Mouse (Mus musculus) spleen, adult 2 months (tissue): ENCODE data around the gene Abtb1. TPM values are rescaled to one million over a fixed set of nuclear protein-coding genes. Genes with fewer than 3 reads are reported as not detected.

Experiments
- DNase-seq, 2 experiments: peaks; one replicate each; pipeline versions ENCODE4 v3.0.0 to v3.0.0-alpha.2; 2012 to 2021; ENCODE audit warnings: low spot score in 2 of 2, low read depth in 1 of 2
- H3K27ac ChIP-seq: fragments of 200-500 bp; 2 replicates; pipeline ENCODE4 v1.5.1; 2012; ENCODE audit warnings: low read length, inconsistent platforms; ENCODE audit not compliant: insufficient read depth
- H3K27me3 ChIP-seq: fragments of 200-500 bp; 2 replicates; pipeline ENCODE4 v1.6.1; 2012; ENCODE audit warnings: mild to moderate bottlenecking, moderate library complexity, low read length, inconsistent platforms; ENCODE audit not compliant: control insufficient read depth, insufficient read depth
- H3K36me3 ChIP-seq: fragments of 200-500 bp; 2 replicates; pipeline ENCODE4 v1.6.1; 2012; ENCODE audit warnings: mild to moderate bottlenecking, low read length, inconsistent platforms; ENCODE audit not compliant: control insufficient read depth, insufficient read depth
- H3K4me1 ChIP-seq: fragments of 200-500 bp; 2 replicates; pipeline ENCODE4 v1.6.1; 2011; ENCODE audit warnings: inconsistent platforms; ENCODE audit not compliant: control insufficient read depth, insufficient read depth, insufficient read length
- H3K4me3 ChIP-seq: fragments of 200-500 bp; 2 replicates; pipeline ENCODE4 v1.5.1; 2011; ENCODE audit warnings: mild to moderate bottlenecking, inconsistent platforms; ENCODE audit not compliant: insufficient read depth, insufficient read length; ENCODE audit errors: extremely low read depth
- CTCF ChIP-seq: fragments of 200-500 bp; IDR thresholded peaks from 2 replicates; pipeline ENCODE4 v1.5.1; 2011; ENCODE audit warnings: mild to moderate bottlenecking, inconsistent platforms; ENCODE audit not compliant: insufficient read depth, insufficient read length, insufficient replicate concordance; ENCODE audit errors: extremely low read depth
- POLR2A ChIP-seq: fragments of 200-500 bp; IDR thresholded peaks from 2 replicates; pipeline ENCODE4 v1.6.1; 2011; ENCODE audit warnings: low read depth, low read length, inconsistent platforms
- WGBS: fragments of 180-500 bp; shearing (Covaris S2); methylation state at CpG from one replicate; pipeline ENCODE4 v1.1.7; 2018; 5-methylcytosine and 5-hydroxymethylcytosine counted together
- polyA plus RNA-seq: library from polyadenylated mRNA; depleted of rRNA; stranded (reverse); fragments of >200 nt; gene quantifications from 2 replicates; pipeline ENCODE4 v1.2.3, GENCODE M21; 2012

The Abtb1 gene
- polyA plus RNA-seq, 1 experiment: 80.8 TPM

DNA sequence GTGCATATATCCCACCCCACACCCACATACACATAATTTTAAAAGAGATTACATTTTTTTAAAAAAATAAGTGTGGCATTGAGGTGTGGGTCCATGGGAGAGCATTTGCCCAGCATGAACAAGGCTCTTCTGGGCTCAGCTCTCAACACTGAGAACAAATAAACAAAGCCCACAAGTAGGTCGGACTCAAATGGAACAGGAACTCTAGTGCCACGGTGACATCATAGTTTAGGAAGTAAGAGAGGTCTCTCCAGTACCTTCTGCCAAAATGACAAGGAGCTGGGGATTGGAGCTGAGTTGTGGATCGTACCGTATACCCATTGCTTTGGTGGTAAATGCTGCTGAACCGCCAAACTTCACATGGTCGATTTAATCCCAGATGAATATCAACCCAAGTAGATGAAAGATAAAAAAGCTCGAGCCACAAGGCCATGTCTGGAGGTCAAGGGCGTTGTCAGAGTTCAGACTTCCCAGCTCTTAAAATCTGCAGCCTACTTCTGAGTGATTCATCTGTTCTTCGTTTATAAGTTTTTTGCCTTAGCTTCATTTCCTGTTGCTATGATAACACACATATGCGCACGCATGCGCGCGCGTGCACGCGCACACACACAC is 36.7 kb downstream of the Abtb1 start:
- no peak for DNase-seq
- Histone ChIP-seq H3K27ac (no peak overlapping the region), H3K36me3 (no peaks in the 10 kb centered on the region), H3K4me3 (no peak overlapping the region), H3K4me1 (no peaks in the 10 kb centered on the region; the same call in 1 of the 2 replicates), H3K27me3 (no peaks in the 10 kb centered on the region)
- TF ChIP-seq CTCF: no peak
- no peak for TF ChIP-seq POLR2A
- WGBS: 85% methylated on average over 17 of the region's 17 CpGs

DNA sequence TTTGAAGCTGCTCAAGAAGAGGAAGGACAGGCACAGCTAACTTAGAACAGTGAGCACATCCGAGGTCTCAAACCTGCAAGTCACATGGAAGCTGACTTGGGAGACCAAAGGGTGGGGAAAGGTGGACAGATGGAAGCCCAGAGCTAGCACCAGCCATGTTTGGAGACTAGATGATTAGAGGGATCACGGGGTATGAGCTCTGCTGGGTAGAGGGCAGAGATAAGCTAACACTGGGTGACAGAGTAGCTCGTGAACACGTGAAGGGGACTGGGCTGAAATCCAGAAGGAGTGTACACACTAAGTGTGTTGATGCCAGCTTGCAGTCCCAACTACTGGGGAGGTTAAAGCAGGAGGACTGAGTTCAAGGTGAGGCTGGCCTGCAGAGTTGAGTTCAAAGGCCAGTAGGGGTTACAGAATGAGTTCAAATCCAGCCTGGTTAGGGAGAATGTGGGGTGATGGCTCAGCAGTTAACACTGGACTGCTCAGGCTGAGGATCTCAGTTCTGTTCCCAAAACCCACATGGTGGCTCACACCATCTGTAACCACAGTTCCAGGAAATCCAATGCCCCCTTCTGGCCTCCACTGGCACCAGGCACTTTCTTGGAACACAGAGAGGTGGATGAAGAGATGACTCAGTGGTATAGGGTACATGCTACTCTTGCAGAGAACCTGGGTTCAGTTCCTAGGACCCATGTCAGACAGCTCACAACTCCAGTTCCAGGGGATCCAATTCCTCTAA is 37.7 kb downstream of the Abtb1 start:
- Histone ChIP-seq H3K27ac (no peak overlapping the region), H3K27me3 (no peaks in the 10 kb centered on the region), H3K36me3 (no peaks in the 10 kb centered on the region), H3K4me1 (no peaks in the 10 kb centered on the region), H3K4me3 (no peak overlapping the region)
- no peak for DNase-seq
- WGBS: 75% methylated on average over 4 of the region's 4 CpGs
- TF ChIP-seq CTCF (no peak), POLR2A (no peak)

DNA sequence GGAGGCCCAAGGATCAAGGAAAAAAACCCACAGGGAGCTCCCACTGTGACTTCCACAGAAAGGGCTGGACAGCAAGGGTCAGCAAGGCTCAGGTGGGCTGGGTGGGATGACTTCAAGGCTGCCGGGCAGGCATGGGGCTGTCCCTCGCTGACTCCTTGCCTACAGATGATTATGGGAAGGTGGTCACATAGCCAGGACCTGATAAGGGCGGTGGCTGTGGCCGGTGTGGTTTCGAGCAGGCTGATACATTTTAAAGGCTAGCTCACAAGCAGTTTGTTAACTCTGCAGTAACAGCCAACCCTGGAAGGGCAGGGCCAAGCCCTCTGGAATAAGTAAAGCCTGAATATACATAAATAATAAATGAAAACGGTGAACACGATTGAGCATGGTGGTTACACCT is 38.7 kb downstream of the Abtb1 start:
- DNase-seq: no peak
- no peak for TF ChIP-seq CTCF
- TF ChIP-seq POLR2A: no peak
- Histone ChIP-seq H3K4me3 (no peak overlapping the region), H3K27ac (no peak overlapping the region; the same call in 1 of the 2 replicates), H3K36me3 (no peaks in the 10 kb centered on the region), H3K4me1 (no peaks in the 10 kb centered on the region), H3K27me3 (no peaks in the 10 kb centered on the region)
- 77% methylated on average over 7 of the region's 7 CpGs for WGBS

DNA sequence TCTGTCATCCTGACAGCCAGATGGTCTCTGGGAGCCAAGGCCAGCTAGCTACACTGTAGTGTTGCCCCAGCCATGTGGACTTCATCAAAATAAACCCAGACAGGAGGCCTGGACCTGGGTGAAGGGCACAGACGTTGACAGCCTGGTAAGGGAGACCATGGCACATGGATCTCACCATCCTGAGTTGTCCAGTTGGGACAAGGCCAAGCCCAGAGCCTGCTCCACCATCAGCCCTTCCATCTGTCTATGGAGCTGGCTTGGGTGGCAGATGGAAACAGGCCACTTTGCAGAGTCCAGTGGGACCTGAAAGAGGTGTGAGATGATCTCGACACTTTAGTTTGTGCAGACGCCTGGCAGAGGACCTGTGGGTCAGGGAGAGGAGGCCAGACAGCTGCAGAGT is 41.0 kb downstream of the Abtb1 start:
- 58% methylated on average over 3 of the region's 3 CpGs for WGBS
- Histone ChIP-seq H3K27ac (no peak overlapping the region), H3K4me3 (no peak overlapping the region), H3K36me3 (no peaks in the 10 kb centered on the region), H3K4me1 (no peaks in the 10 kb centered on the region), H3K27me3 (no peaks in the 10 kb centered on the region)
- no peak for DNase-seq
- TF ChIP-seq POLR2A (no peak), CTCF (no peak)

DNA sequence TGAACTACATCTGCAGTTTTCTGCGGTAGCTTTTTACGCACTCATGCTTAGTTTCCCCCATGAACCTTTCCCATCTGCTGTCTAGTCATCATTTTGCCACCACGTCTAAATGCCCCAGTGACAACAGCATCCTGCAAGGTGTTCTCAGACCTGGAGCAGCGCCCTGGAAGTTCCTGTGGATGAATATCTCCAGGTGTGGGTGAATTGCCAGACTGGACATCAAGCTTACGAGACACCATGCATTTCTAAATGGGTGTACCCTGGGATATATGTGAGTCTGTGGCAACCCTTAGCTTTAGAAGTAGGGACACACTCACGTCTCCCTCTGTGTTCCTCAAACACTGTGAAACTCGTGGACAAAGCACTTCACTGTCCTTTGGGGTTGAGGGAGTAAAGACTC is 41.6 kb downstream of the Abtb1 start:
- H3K4me1 ChIP-seq: no peaks in the 10 kb centered on the region
- H3K36me3 ChIP-seq: no peaks in the 10 kb centered on the region
- no peak overlapping the region for H3K4me3 ChIP-seq
- no peak for TF ChIP-seq POLR2A
- TF ChIP-seq CTCF: no peak
- no peak overlapping the region for H3K27ac ChIP-seq
- WGBS: 78% methylated on average over 7 of the region's 7 CpGs
- H3K27me3 ChIP-seq: no peaks in the 10 kb centered on the region
- no peak for DNase-seq

DNA sequence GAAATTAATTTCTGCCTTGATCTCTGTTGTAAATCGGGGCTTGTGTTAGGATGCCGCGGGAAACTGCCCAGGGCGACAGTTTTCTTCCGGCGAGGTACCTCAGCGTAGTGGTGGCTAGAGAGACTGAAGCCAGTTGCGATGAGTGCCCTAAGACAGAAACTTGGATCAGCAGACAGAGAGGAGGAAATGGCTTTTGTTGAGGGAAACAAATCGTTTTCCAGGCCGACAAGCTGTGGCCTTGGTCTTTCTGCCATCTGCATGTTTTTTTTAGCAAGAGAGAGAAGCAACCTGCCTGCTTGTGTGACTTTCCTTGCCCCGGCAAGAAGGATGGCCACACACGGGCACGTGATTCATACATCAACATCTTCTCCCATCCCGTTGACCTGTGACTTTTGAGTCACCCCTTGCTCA is 47.2 kb downstream of the Abtb1 start:
- 78% methylated on average over 14 of the region's 14 CpGs for WGBS

DNA sequence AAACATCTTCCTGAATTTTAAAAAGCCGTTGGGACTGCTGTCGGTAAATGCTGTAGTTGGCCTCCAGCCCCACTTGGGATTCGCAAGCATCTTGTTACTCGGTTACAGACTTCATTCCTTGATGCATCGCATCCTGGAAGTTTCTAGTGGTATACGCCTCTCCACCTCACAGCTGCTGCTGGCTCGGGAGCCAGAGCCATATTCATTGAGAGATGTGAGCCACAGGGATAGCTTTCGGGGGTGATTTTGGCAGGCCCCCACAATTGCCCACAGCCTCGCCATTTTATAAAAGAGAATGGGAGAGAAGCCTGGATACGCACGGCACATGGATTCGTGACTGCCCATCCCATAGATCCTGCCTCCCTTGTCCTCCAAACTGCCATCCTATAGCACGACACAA is 47.9 kb downstream of the Abtb1 start:
- no peak for DNase-seq
- Histone ChIP-seq H3K27ac (no peak overlapping the region), H3K4me1 (no peaks in the 10 kb centered on the region), H3K4me3 (no peak overlapping the region), H3K27me3 (no peaks in the 10 kb centered on the region), H3K36me3 (no peaks in the 10 kb centered on the region)
- WGBS: 97% methylated on average over 13 of the region's 13 CpGs
- no peak for TF ChIP-seq POLR2A

More for the DNA sequence above, 47.2 kb downstream of the Abtb1 start:
- no peaks in the 10 kb centered on the region for H3K4me1 ChIP-seq
- H3K27me3 ChIP-seq: no peaks in the 10 kb centered on the region
- H3K4me3 ChIP-seq: no peak overlapping the region
- H3K36me3 ChIP-seq: no peaks in the 10 kb centered on the region
- H3K27ac ChIP-seq: no peak overlapping the region
- TF ChIP-seq POLR2A: no peak
- TF ChIP-seq CTCF: no peak
- DNase-seq: no peak

DNA sequence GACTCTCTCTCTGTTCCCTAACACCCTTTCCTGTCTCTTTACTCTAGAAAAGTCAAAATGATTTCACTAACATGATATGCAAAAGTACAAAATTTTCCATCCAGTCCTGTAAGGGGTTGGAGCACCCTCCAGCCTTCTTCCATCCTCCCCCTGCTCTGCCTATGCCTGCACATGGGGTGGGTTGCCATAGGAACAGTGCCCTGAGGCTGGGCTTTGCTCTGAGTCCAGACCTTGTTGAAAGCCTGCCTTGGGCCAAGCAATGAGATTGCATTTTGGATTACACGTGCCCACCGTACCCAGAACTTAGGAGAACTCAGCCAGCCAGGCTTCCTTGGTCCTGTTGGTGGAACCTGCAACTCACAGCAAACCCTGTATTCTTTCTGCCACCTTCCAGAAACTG is 48.5 kb downstream of the Abtb1 start:
- TF ChIP-seq POLR2A: no peak
- no peak for TF ChIP-seq CTCF
- 57% methylated on average over 2 of the region's 2 CpGs for WGBS
- no peak for DNase-seq
- Histone ChIP-seq H3K4me3 (no peak overlapping the region), H3K4me1 (no peaks in the 10 kb centered on the region), H3K27me3 (no peaks in the 10 kb centered on the region), H3K27ac (no peak overlapping the region), H3K36me3 (no peaks in the 10 kb centered on the region)
